Mouse (Mus musculus): Measurements from ENCODE around the gene Ramp2. TPM values are rescaled to one million over a fixed set of nuclear protein-coding genes. Genes with fewer than 3 reads are reported as not detected.

Ramp2 gene
- polyA plus RNA-seq, 1 experiment from 2014 or later: 67.4 TPM

DNA sequence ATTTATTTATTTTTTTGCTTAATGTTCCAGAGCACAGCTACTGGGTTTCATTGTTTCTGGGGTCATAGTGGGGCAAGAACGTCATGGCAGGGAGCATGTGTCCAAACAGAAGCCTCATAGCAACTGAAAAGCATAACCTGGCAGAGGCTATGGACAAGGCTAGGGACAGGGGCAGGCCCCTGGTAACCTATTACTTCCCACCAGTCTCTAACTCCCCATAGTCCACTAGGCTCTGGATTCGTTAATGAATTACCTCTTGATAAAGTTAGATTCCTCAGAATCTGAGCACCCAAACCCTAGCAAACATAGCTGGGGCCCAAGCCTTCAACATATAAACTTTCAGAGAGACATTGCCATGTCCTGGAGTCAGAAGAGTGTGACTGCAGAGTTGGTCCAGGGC is 5.2 kb downstream of the Ramp2 start:
- H3K36me3 ChIP-seq (ENCODE audit: control insufficient read depth, insufficient read depth): no peaks in the 10 kb centered on the region
- no peaks in the 10 kb centered on the region for H3K9me3 ChIP-seq (ENCODE audit: control insufficient read depth, low read length)
- no peak overlapping the region for H3K27ac ChIP-seq (ENCODE audit: low read length)
- H3K9ac ChIP-seq (replicated peaks; ENCODE audit: low read depth, low read length): no peak overlapping the region
- no peak overlapping the region for H3K4me3 ChIP-seq (replicated peaks; ENCODE audit: low read length)
- H3K4me2 ChIP-seq (ENCODE audit: low read length): no peak overlapping the region
- 73% methylated on average over 2 of the region's 2 CpGs for WGBS
- no peak for ATAC-seq
- H3K4me1 ChIP-seq (replicated peaks; ENCODE audit: control insufficient read depth, insufficient read depth, low read length): peaks cover 17% of the 10 kb centered on the region
- peaks cover 14% of the 10 kb centered on the region for H3K27me3 ChIP-seq (replicated peaks; ENCODE audit: control insufficient read depth, insufficient read depth, low read length)

DNA sequence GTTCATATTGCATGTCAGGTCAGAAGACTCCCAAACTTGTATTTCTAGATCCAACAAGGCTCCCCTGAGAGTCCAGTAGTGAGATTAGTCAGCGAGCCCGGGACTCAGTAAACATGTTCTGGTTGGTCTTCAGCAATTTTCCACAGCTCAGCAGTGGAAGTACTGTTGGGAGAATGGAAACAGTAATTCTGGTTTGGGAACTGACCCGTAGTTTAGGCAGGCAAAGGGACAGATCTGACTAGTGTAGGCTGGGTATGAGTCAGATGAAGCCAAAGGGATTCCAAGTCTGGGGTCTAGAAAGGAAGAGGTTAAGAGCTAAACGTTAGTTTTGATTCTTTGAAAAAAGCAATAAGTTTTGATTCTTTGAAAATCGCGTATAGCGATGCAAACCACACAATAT is 7.1 kb downstream of the Ramp2 start:
- Histone ChIP-seq H3K27ac (ENCODE audit: low read length) (no peak overlapping the region), H3K9ac (replicated peaks; ENCODE audit: low read depth, low read length) (peak overlapping the region; percentile 92), H3K4me3 (replicated peaks; ENCODE audit: low read length) (peak overlapping the region; percentile 85), H3K9me3 (ENCODE audit: control insufficient read depth, low read length) (no peaks in the 10 kb centered on the region), H3K27me3 (replicated peaks; ENCODE audit: control insufficient read depth, insufficient read depth, low read length) (no peaks in the 10 kb centered on the region), H3K4me1 (replicated peaks; ENCODE audit: control insufficient read depth, insufficient read depth, low read length) (peaks cover 14% of the 10 kb centered on the region), H3K36me3 (ENCODE audit: control insufficient read depth, insufficient read depth) (no peaks in the 10 kb centered on the region), H3K4me2 (ENCODE audit: low read length) (peak overlapping the region; percentile 91)
- no peak for ATAC-seq
- 20% methylated on average over 7 of the region's 7 CpGs for WGBS

DNA sequence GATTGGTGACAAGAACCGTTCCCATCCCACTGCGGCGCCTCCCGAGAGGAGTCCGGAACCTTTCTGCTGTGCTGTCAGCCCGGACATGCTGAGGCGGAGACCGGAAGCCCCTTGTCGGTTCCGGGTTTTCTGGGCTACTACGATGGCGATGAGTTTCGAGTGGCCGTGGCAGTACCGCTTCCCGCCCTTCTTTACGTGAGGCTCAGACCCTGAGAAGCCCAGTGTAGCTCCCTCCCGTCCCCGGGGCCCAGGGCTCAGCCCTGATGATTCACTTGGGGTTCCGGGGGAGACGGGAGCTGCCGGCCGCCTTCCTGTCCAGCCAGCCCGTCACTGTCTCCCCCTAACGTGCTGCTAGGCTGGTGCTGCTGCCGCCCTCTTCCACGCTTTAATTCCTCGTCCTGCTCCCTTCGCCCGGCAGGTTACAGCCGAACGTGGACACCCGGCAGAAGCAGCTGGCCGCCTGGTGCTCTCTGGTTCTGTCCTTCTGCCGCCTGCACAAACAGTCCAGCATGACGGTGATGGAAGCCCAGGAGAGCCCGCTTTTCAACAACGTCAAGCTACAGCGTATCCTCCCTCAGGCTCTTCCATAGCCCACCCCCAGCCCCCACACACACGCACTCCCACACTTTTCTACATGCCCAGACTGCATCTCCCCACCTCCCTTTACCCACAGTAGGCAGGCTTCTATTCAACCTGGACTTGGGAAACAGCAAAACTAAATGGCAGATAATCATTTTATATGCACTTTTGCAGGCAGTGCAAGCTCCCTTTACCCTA is 8.0 kb downstream of the Ramp2 start, which contains the start of gene Vps25:
Gene Vps25, plus strand, starts transcription at position 95 of the 777 bp plus-strand sequence.
- Histone ChIP-seq H3K9ac (replicated peaks; ENCODE audit: low read depth, low read length) (peak within 1 kb of the TSS; percentile 92), H3K27me3 (replicated peaks; ENCODE audit: control insufficient read depth, insufficient read depth, low read length) (no peaks in the 10 kb centered on the region), H3K9me3 (ENCODE audit: control insufficient read depth, low read length) (no peaks in the 10 kb centered on the region), H3K27ac (ENCODE audit: low read length) (peak within 1 kb of the TSS; percentile 85), H3K4me2 (ENCODE audit: low read length) (peak within 1 kb of the TSS; percentile 91), H3K4me1 (replicated peaks; ENCODE audit: control insufficient read depth, insufficient read depth, low read length) (peaks cover 14% of the 10 kb centered on the region), H3K4me3 (replicated peaks; ENCODE audit: low read length) (peak within 1 kb of the TSS; percentile 85), H3K36me3 (ENCODE audit: control insufficient read depth, insufficient read depth) (no peaks in the 10 kb centered on the region)
- under 1% methylated on average over 36 of the region's 40 CpGs for WGBS
- ATAC-seq: peak; percentile 93

DNA sequence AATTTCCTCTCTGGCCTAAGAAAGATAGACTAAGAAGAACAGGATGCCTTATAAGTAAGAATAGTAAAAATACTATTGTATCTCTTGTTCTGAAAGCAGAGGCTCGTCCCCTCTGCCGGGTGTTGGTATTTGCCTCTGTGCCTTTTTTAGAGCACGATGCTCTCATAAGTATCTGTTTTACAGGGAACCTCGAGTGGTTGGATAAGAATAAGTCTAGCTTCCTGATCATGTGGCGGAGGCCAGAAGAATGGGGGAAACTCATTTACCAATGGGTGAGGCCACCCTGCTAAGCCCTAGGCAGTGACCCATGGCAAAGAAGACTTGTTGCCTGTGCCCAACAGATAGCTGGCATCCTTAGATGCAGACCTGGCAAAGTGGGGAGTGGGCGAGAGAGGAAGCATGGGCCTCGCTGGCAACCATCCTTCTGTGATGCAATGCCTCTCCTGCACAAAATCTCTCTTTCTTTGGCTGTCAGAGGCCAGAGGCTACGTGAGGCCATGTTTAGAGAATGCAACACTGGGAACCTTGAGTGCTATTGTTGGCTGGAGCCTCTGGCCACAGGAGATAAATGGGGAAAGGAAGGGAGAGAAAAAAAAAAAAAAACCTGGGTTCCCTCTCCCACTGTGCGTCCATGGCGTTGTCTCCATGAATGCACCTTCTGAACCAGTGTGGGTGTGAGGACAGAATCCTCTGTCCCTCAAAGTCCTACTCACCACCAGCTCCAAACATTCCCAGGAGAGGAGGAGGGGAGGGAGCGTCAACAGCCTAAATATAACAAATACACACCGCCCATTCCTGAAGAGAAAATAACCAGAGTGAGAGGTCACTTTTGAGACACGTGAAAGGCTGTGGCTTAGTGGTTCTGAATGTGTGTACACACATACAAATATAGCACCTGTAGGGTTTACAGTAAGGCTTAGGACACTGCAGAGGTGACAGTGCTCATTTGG is 10.3 kb downstream of the Ramp2 start:
- no peak for ATAC-seq
- Histone ChIP-seq H3K4me3 (replicated peaks; ENCODE audit: low read length) (no peak overlapping the region), H3K4me1 (replicated peaks; ENCODE audit: control insufficient read depth, insufficient read depth, low read length) (peaks cover 29% of the 10 kb centered on the region), H3K36me3 (ENCODE audit: control insufficient read depth, insufficient read depth) (no peaks in the 10 kb centered on the region), H3K9me3 (ENCODE audit: control insufficient read depth, low read length) (no peaks in the 10 kb centered on the region), H3K27ac (ENCODE audit: low read length) (no peak overlapping the region), H3K27me3 (replicated peaks; ENCODE audit: control insufficient read depth, insufficient read depth, low read length) (0 out of 2 replicates have a peak, but pooled peaks cover 2% of the 10 kb centered on the region), H3K4me2 (ENCODE audit: low read length) (no peak overlapping the region), H3K9ac (replicated peaks; ENCODE audit: low read depth, low read length) (no peak overlapping the region)
- 89% methylated on average over 13 of the region's 13 CpGs for WGBS

DNA sequence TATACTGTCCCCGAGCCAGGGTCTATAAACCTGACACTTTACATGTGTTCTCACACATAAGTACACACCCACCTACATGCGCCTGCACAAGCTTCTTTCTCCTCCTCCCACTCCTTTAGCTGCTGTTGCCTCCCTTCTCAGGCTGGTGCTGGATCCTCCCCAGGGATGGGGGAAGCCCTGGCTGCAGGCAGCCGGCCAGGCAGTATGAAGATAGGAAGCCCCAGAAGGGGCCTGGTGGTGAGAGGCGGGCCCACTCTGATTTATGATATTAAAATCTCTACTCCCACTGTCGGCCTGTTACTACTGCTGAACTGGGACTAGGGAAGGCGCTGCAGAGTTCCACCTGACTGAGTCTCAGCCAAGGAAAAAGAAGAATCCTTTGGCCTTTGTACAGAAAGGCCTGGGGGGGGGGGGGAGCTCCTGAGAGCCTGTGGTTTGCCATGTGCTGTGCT is 13.5 kb downstream of the Ramp2 start:
- Histone ChIP-seq H3K9me3 (ENCODE audit: control insufficient read depth, low read length) (no peaks in the 10 kb centered on the region), H3K36me3 (ENCODE audit: control insufficient read depth, insufficient read depth) (no peaks in the 10 kb centered on the region), H3K4me3 (replicated peaks; ENCODE audit: low read length) (no peak overlapping the region), H3K9ac (replicated peaks; ENCODE audit: low read depth, low read length) (no peak overlapping the region), H3K4me1 (replicated peaks; ENCODE audit: control insufficient read depth, insufficient read depth, low read length) (peaks cover 22% of the 10 kb centered on the region), H3K27me3 (replicated peaks; ENCODE audit: control insufficient read depth, insufficient read depth, low read length) (peaks cover 27% of the 10 kb centered on the region), H3K4me2 (ENCODE audit: low read length) (no peak overlapping the region), H3K27ac (ENCODE audit: low read length) (no peak overlapping the region)
- ATAC-seq: no peak
- 50% methylated on average over 6 of the region's 6 CpGs for WGBS

DNA sequence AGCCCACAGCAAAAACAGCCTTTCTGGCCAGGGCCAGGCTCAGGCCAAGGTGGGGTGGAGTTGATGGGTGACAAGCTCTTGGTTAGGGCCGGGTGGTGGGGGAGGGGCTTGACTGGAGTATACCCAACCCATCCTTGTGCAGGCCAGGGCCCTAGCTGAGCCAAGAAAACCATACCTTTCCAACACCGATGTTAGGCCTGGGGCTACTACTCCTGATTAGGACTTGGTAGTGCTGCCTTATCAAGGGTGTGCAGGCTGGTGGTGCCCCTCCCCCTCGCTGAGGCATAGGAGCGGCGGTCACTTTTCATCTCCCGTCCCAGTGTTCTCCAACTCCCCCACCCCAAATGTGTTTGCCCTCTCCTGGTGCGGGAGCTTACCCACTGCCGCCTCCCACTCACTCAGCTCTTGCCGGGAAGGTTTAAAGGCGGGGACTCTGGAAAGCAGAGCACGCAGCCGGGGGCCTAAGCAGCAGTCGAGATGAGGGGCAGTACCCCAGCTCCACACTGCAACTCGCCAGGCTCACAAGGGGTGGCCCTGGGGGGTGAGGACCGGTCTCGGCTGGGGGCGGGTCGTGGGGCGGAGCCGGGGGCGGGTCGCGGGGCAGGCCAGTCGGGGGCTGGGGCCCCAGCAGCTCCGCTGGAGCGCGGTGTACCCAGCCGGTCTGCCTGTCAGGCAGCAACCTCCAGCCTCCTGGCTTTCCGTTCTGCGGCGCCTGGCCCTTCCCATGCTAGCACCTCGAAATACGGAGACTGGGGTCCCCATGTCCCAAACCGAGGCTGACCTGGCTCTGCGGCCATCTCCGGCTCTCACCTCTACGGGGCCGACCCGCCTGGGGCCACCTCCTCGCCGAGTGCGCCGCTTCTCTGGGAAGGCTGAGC is 14.4 kb downstream of the Ramp2 start, which contains the start of gene Wnk4:
Gene Wnk4, plus strand, starts transcription at position 620 of the 878 bp plus-strand sequence.
- 0% methylated on average over 43 of the region's 43 CpGs for WGBS
- H3K27me3 ChIP-seq (replicated peaks; ENCODE audit: control insufficient read depth, insufficient read depth, low read length): peaks cover 34% of the 10 kb centered on the region
- H3K9me3 ChIP-seq (ENCODE audit: control insufficient read depth, low read length): no peaks in the 10 kb centered on the region
- H3K4me2 ChIP-seq (ENCODE audit: low read length): peak within 1 kb of the TSS; percentile 81
- peaks cover 22% of the 10 kb centered on the region for H3K4me1 ChIP-seq (replicated peaks; ENCODE audit: control insufficient read depth, insufficient read depth, low read length)
- peak within 1 kb of the TSS; percentile 47 for H3K4me3 ChIP-seq (replicated peaks; ENCODE audit: low read length)
- ATAC-seq: peak; percentile 75
- H3K27ac ChIP-seq (ENCODE audit: low read length): no peak within 1 kb of the TSS
- peak within 1 kb of the TSS; percentile 64 for H3K9ac ChIP-seq (replicated peaks; ENCODE audit: low read depth, low read length)
- H3K36me3 ChIP-seq (ENCODE audit: control insufficient read depth, insufficient read depth): no peaks in the 10 kb centered on the region

DNA sequence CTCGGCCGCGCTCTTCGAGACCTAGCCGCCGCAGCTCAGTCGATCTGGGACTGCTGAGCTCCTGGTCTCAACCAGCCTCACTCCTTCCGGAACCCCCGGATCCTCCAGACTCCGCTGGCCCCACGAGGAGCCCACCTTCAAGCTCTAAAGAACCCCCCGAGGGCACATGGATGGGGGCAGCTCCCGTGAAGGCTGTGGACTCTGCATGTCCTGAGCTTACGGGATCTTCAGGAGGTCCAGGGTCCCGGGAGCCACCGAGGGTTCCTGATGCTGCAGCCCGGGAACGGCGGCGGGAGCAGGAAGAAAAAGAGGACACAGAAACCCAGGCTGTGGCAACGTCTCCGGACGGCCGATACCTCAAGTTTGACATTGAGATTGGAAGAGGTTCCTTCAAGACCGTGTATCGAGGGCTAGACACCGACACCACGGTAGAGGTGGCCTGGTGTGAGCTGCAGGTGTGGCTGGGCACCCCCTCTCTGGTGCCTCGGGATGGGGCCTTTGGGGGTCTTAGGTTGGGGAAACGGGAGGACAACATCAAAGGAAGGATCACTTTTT is 15.1 kb downstream of the Ramp2 start:
- Histone ChIP-seq H3K9me3 (ENCODE audit: control insufficient read depth, low read length) (no peaks in the 10 kb centered on the region), H3K4me2 (ENCODE audit: low read length) (peak overlapping the region; percentile 81), H3K27ac (ENCODE audit: low read length) (no peak overlapping the region), H3K4me3 (replicated peaks; ENCODE audit: low read length) (peak overlapping the region; percentile 47), H3K9ac (replicated peaks; ENCODE audit: low read depth, low read length) (peak overlapping the region; percentile 64), H3K4me1 (replicated peaks; ENCODE audit: control insufficient read depth, insufficient read depth, low read length) (peaks cover 25% of the 10 kb centered on the region), H3K36me3 (ENCODE audit: control insufficient read depth, insufficient read depth) (no peaks in the 10 kb centered on the region), H3K27me3 (replicated peaks; ENCODE audit: control insufficient read depth, insufficient read depth, low read length) (peaks cover 36% of the 10 kb centered on the region)
- WGBS: under 1% methylated on average over 30 of the region's 30 CpGs
- ATAC-seq: no peak

DNA sequence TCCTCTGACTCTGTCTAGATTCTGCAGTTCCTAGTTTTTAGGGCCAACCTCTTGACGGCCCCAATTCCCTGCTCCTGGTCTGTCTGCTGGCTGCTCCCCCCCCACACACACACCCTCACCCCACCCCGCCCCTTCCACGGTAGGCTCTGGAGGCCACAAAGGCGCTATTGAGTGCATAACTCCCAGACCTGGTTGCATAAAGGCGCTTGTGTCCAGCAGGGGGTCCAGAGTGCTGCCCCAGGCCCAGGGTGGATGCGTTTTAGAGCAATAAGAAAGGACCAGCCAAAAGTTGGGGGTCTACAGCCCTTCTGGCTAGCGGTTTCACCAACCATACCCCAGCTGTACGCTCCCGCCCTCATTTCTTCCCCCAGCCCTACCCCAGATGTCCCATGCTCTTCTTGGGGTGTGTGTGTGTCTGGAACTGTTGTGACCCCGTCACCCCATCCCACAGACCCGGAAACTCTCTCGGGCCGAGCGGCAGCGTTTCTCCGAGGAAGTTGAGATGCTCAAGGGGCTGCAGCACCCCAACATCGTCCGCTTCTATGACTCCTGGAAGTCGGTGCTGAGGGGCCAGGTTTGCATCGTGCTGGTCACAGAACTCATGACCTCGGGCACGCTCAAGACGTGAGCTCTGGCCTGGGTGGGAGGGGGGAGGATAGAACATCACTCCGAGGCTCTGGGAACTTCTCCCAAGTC is 16.6 kb downstream of the Ramp2 start:
- H3K4me1 ChIP-seq (replicated peaks; ENCODE audit: control insufficient read depth, insufficient read depth, low read length): peaks cover 25% of the 10 kb centered on the region
- ATAC-seq: no peak
- H3K4me3 ChIP-seq (replicated peaks; ENCODE audit: low read length): no peak overlapping the region
- 2% methylated on average over 24 of the region's 24 CpGs for WGBS
- H3K36me3 ChIP-seq (ENCODE audit: control insufficient read depth, insufficient read depth): no peaks in the 10 kb centered on the region
- no peaks in the 10 kb centered on the region for H3K9me3 ChIP-seq (ENCODE audit: control insufficient read depth, low read length)
- H3K27me3 ChIP-seq (replicated peaks; ENCODE audit: control insufficient read depth, insufficient read depth, low read length): peaks cover 41% of the 10 kb centered on the region
- no peak overlapping the region for H3K9ac ChIP-seq (replicated peaks; ENCODE audit: low read depth, low read length)
- H3K4me2 ChIP-seq (ENCODE audit: low read length): no peak overlapping the region
- H3K27ac ChIP-seq (ENCODE audit: low read length): no peak overlapping the region
